Mouse (Mus musculus) kidney, postnatal 0 days (tissue): ENCODE measurements around the gene Srek1. TPM values are rescaled to one million over a fixed set of nuclear protein-coding genes. Genes with fewer than 3 reads are reported as not detected.

Experiments used
- ATAC-seq: fragments of 200-750 bp; cut with Nextera tagmentation; replicated peaks from 2 replicates; pipeline ENCODE4 v1.8.0; 2017; ENCODE audit warnings: low read depth, moderate number of reproducible peaks, moderate TSS enrichment, moderate library complexity; ENCODE audit not compliant: low FRiP score
- DNase-seq: peaks from one replicate; pipeline ENCODE4 v3.0.0-alpha.2; 2016; ENCODE audit warnings: low spot score
- H3K27ac ChIP-seq: fragments of 300-500 bp; sonication (generic); 2 replicates; pipeline ENCODE4 v1.5.1; 2014; ENCODE audit warnings: mild to moderate bottlenecking
- H3K27me3 ChIP-seq: fragments of 300-500 bp; sonication (generic); 2 replicates; pipeline ENCODE4 v1.6.1; 2014; ENCODE audit warnings: low read length, mixed read lengths; ENCODE audit not compliant: insufficient read depth
- H3K36me3 ChIP-seq: fragments of 300-500 bp; sonication (generic); 2 replicates; pipeline ENCODE4 v1.6.1; 2014; ENCODE audit warnings: low read length, mixed read lengths; ENCODE audit not compliant: insufficient read depth
- H3K4me1 ChIP-seq: fragments of 300-500 bp; sonication (generic); replicated peaks from 2 replicates; pipeline ENCODE4 v1.6.1; 2014; ENCODE audit warnings: antibody characterized with exemption, low read length, mixed read lengths; ENCODE audit not compliant: insufficient read depth
- H3K4me2 ChIP-seq: fragments of 300-500 bp; sonication (generic); 2 replicates; pipeline ENCODE4 v1.6.1; 2014; ENCODE audit warnings: mild to moderate bottlenecking, low read length, moderate library complexity, mixed read lengths
- H3K4me3 ChIP-seq: fragments of 300-500 bp; sonication (generic); replicated peaks from 2 replicates; pipeline ENCODE4 v1.5.1; 2014; ENCODE audit warnings: low read depth, low read length
- H3K9ac ChIP-seq: fragments of 300-500 bp; sonication (generic); 2 replicates; pipeline ENCODE4 v1.6.1; 2014; ENCODE audit warnings: low read depth, low read length
- H3K9me3 ChIP-seq: fragments of 300-500 bp; sonication (generic); replicated peaks from 2 replicates; pipeline ENCODE4 v1.6.1; 2016; ENCODE audit warnings: low read length, inconsistent platforms, mixed read lengths
- CTCF ChIP-seq: IDR thresholded peaks from 2 replicates; pipeline ENCODE4 v1.5.1; 2016; ENCODE audit warnings: antibody characterized with exemption, low read depth, mild to moderate bottlenecking, moderate library complexity
- WGBS: fragments of 180-500 bp; shearing (Covaris S2); extraction: QIAGEN DNeasy Blood & Tissue Kit; methylation state at CpG from one replicate; pipeline ENCODE4 v1.1.7; 2014; 5-methylcytosine and 5-hydroxymethylcytosine counted together
- polyA plus RNA-seq: library from polyadenylated mRNA; unstranded; fragments of >200 nt; fragmentation: Nextera tagmentation; extraction: Ambion mirVana; gene quantifications from 2 replicates; pipeline ENCODE4 v1.2.1, GENCODE M21; 2015

Srek1 gene
- polyA plus RNA-seq, 1 experiment from 2014 or later = 46.3 TPM

GRCm38 (mm10) chr13:103772917-103773316 lies 1.5 kb downstream of the Srek1 start:
- Histone ChIP-seq H3K4me1 (0 out of 2 replicates have a peak, but pooled peaks cover 12% of the 10 kb centered on the region), H3K36me3 (0 out of 2 replicates have a peak, but pooled peaks cover 4% of the 10 kb centered on the region), H3K27me3 (no peaks in the 10 kb centered on the region), H3K4me3 (peak overlapping the region; percentile 83), H3K4me2 (peak overlapping the region; percentile 56), H3K9ac (peak overlapping the region; percentile 91; the same call in 1 of the 2 replicates), H3K9me3 (no peaks in the 10 kb centered on the region), H3K27ac (no peak overlapping the region)
- no peak for DNase-seq
- no peak for ATAC-seq
- 43% methylated on average over 5 of the region's 5 CpGs for WGBS
- TF ChIP-seq CTCF = peak; percentile 10; the same call in 1 of the 2 replicates

GRCm38 (mm10) chr13:103770821-103771220 lies 3.6 kb downstream of the Srek1 start:
- Histone ChIP-seq H3K27me3 (no peaks in the 10 kb centered on the region), H3K4me2 (no peak overlapping the region), H3K4me3 (no peak overlapping the region), H3K27ac (no peak overlapping the region), H3K4me1 (0 out of 2 replicates have a peak, but pooled peaks cover 12% of the 10 kb centered on the region), H3K9ac (no peak overlapping the region), H3K9me3 (no peaks in the 10 kb centered on the region), H3K36me3 (peaks cover 9% of the 10 kb centered on the region)
- TF ChIP-seq CTCF = no peak
- ATAC-seq (no peak), DNase-seq (no peak)

- H3K27me3 ChIP-seq = no peaks in the 10 kb centered on the region
- H3K36me3 ChIP-seq = peaks cover 18% of the 10 kb centered on the region
- ATAC-seq (no peak), DNase-seq (no peak)
- TF ChIP-seq CTCF = no peak
- no peak overlapping the region for H3K27ac ChIP-seq
- H3K4me2 ChIP-seq = no peak overlapping the region
- H3K9ac ChIP-seq = no peak overlapping the region
- no peaks in the 10 kb centered on the region for H3K9me3 ChIP-seq
- 58% methylated on average over 5 of the region's 5 CpGs for whole genome bisulfite sequencing
- 0 out of 2 replicates have a peak, but pooled peaks cover 6% of the 10 kb centered on the region for H3K4me1 ChIP-seq
- no peak overlapping the region for H3K4me3 ChIP-seq
Measured at GRCm38 (mm10) chr13:103767935-103768334, 6.5 kb downstream of the Srek1 start.

- no peak for ATAC-seq
- WGBS = 47% methylated on average over 1 of the region's 1 CpGs
- H3K27ac ChIP-seq = no peak overlapping the region
Measured at GRCm38 (mm10) chr13:103763640-103764039, 10.8 kb downstream of the Srek1 start.

GRCm38 (mm10) chr13:103761971-103762370 lies 12.4 kb downstream of the Srek1 start:
- DNase-seq (no peak), ATAC-seq (no peak)
- Histone ChIP-seq H3K4me1 (no peaks in the 10 kb centered on the region), H3K4me3 (no peak overlapping the region), H3K4me2 (no peak overlapping the region), H3K9ac (no peak overlapping the region), H3K9me3 (no peaks in the 10 kb centered on the region), H3K27ac (no peak overlapping the region), H3K36me3 (peaks cover 50% of the 10 kb centered on the region), H3K27me3 (no peaks in the 10 kb centered on the region)
- no peak for TF ChIP-seq CTCF
- 87% methylated on average over 10 of the region's 10 CpGs for WGBS

More at GRCm38 (mm10) chr13:103763640-103764039, 10.8 kb downstream of the Srek1 start:
- Histone ChIP-seq H3K4me2 (no peak overlapping the region), H3K36me3 (peaks cover 43% of the 10 kb centered on the region), H3K27me3 (no peaks in the 10 kb centered on the region), H3K4me3 (no peak overlapping the region), H3K9me3 (no peaks in the 10 kb centered on the region), H3K4me1 (no peaks in the 10 kb centered on the region), H3K9ac (no peak overlapping the region)
- DNase-seq = no peak
- TF ChIP-seq CTCF = no peak

GRCm38 (mm10) chr13:103751421-103751820 lies 23.0 kb downstream of the Srek1 start:
- no peak for ATAC-seq
- Histone ChIP-seq H3K4me2 (no peak overlapping the region), H3K9ac (no peak overlapping the region), H3K4me3 (no peak overlapping the region), H3K4me1 (no peaks in the 10 kb centered on the region), H3K36me3 (peaks cover 44% of the 10 kb centered on the region), H3K27me3 (no peaks in the 10 kb centered on the region), H3K9me3 (no peaks in the 10 kb centered on the region), H3K27ac (no peak overlapping the region)
- peak; percentile 67 for TF ChIP-seq CTCF
- WGBS = 56% methylated on average over 3 of the region's 3 CpGs
- peak; percentile 67 for DNase-seq

GRCm38 (mm10) chr13:103745688-103746087 lies 28.7 kb downstream of the Srek1 start:
- no peak overlapping the region for H3K9ac ChIP-seq
- H3K4me1 ChIP-seq = no peaks in the 10 kb centered on the region
- H3K4me2 ChIP-seq = no peak overlapping the region
- H3K36me3 ChIP-seq = peaks cover 50% of the 10 kb centered on the region
- H3K4me3 ChIP-seq = no peak overlapping the region
- ATAC-seq (no peak), DNase-seq (no peak)
- WGBS = 94% methylated on average over 2 of the region's 2 CpGs
- no peak for TF ChIP-seq CTCF
- H3K27ac ChIP-seq = no peak overlapping the region
- no peaks in the 10 kb centered on the region for H3K27me3 ChIP-seq
- H3K9me3 ChIP-seq = no peaks in the 10 kb centered on the region
